Mouse (Mus musculus) E14TG2a.4 (cell line): ENCODE results near the gene Myb.

Experiments
- CTCF ChIP-seq: conservative IDR thresholded peaks from 2 replicates; pipeline ENCODE4 v1.5.1; 2014; ENCODE audit warnings: low read length
- NANOG ChIP-seq: IDR thresholded peaks from 2 replicates; pipeline ENCODE4 v1.6.1; 2014; ENCODE audit warnings: borderline replicate concordance, low read length, mixed read lengths
- POU5F1 ChIP-seq: IDR thresholded peaks from 2 replicates; pipeline ENCODE4 v1.6.1; 2014; ENCODE audit warnings: low read length, borderline replicate concordance

DNA sequence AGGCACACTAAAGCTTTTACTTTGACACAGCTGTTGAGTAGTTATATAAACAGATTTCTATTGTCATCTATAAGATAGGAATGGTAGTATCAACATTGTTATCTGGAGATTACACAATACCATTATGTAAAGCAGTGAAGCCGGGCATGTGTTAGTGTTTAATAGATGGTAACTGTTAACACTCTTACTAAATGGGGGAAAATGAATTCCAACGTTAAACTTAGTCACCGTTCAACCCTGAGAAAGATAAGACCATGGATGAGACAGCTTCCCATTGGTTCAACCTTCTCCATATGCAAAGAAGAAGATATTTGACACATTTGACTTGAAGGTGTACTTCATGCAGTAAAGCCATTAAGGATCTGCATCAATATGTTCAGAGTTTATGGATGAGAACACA lies 5.9 kb downstream of the Myb start:
- TF ChIP-seq CTCF (no peak), NANOG (no peak), POU5F1 (no peak)
